Mouse (Mus musculus) ovary, adult 18-20 months (tissue): ENCODE measurements around the gene Rexo2.

Experiments used
- DNase-seq: peaks from one replicate; pipeline ENCODE4 v3.0.0; 2022; ENCODE audit warnings: low spot score, mixed read lengths

The Rexo2 gene

GRCm38 (mm10) chr9:48480411-48481213 is at the start of gene Rexo2:
Rexo2 (minus strand) TSS chr9:48480623.
- DNase-seq: peak; percentile 93

- DNase-seq: no peak
These were observed 46.1 kb upstream of the Rexo2 start for GRCm38 (mm10) chr9:48526520-48526919.

GRCm38 (mm10) chr9:48525566-48525965 is 45.1 kb upstream of the Rexo2 start:
- no peak for DNase-seq

- peak; percentile 19 for DNase-seq
These were observed 40.0 kb upstream of the Rexo2 start for GRCm38 (mm10) chr9:48520405-48520804.

GRCm38 (mm10) chr9:48517372-48518130 is 37.1 kb upstream of the Rexo2 start:
- no peak for DNase-seq

GRCm38 (mm10) chr9:48516615-48517371 is 36.4 kb upstream of the Rexo2 start:
- no peak for DNase-seq

- no peak for DNase-seq
These were observed 34.9 kb upstream of the Rexo2 start for GRCm38 (mm10) chr9:48515332-48515731.

GRCm38 (mm10) chr9:48510134-48510533 is 29.7 kb upstream of the Rexo2 start:
- no peak for DNase-seq

- DNase-seq: no peak
These were observed 24.4 kb upstream of the Rexo2 start for GRCm38 (mm10) chr9:48504741-48505365.

- DNase-seq: no peak
These were observed 22.6 kb upstream of the Rexo2 start for GRCm38 (mm10) chr9:48503001-48503400.

- no peak for DNase-seq
These were observed 20.8 kb upstream of the Rexo2 start for GRCm38 (mm10) chr9:48501192-48501591.

- no peak for DNase-seq
These were observed 15.1 kb upstream of the Rexo2 start for GRCm38 (mm10) chr9:48495548-48495932.

- peak; percentile 92 for DNase-seq
These were observed 14.6 kb upstream of the Rexo2 start, which contains the start of the genes Rbm7 and Gm5617 for GRCm38 (mm10) chr9:48494817-48495547. Rbm7 (minus strand) TSS chr9:48495299. Gm5617 (plus strand) TSS chr9:48495442.

GRCm38 (mm10) chr9:48481214-48482134 is 1.1 kb upstream of the Rexo2 start:
- DNase-seq: no peak

- DNase-seq: no peak
These were observed 499 bp downstream of the Rexo2 start for GRCm38 (mm10) chr9:48479838-48480410.

GRCm38 (mm10) chr9:48478808-48479207 is 1.6 kb downstream of the Rexo2 start:
- DNase-seq: no peak

GRCm38 (mm10) chr9:48476236-48477165 is 3.9 kb downstream of the Rexo2 start:
- no peak for DNase-seq

- DNase-seq: no peak
These were observed 6.1 kb downstream of the Rexo2 start for GRCm38 (mm10) chr9:48474367-48474766.

GRCm38 (mm10) chr9:48473131-48473530 is 7.3 kb downstream of the Rexo2 start:
- no peak for DNase-seq
